Mouse (Mus musculus) limb, embryonic 14.5 days (tissue): ENCODE data around the gene Ggct. TPM values are rescaled to one million over a fixed set of nuclear protein-coding genes. Genes with fewer than 3 reads are reported as not detected.

Experiments
- ATAC-seq: fragments of 200-750 bp; cut with Nextera tagmentation; 2 replicates; pipeline ENCODE4 v1.8.0; 2017; ENCODE audit warnings: low read depth, moderate number of reproducible peaks, moderate TSS enrichment; ENCODE audit not compliant: low FRiP score
- DNase-seq: peaks from one replicate; pipeline ENCODE4 v3.0.0-alpha.2; 2015; ENCODE audit warnings: low spot score
- H3K27ac ChIP-seq: fragments of 300-500 bp; sonication (generic); replicated peaks from 2 replicates; pipeline ENCODE4 v1.5.1; 2014; ENCODE audit warnings: low read depth, mild to moderate bottlenecking, low read length, moderate library complexity, mixed read lengths
- H3K27me3 ChIP-seq: fragments of 300-500 bp; sonication (generic); 2 replicates; pipeline ENCODE4 v1.6.1; 2014; ENCODE audit warnings: low read length, mixed read lengths; ENCODE audit not compliant: control insufficient read depth, insufficient read depth
- H3K36me3 ChIP-seq: fragments of 300-500 bp; sonication (generic); 2 replicates; pipeline ENCODE4 v1.6.1; 2014; ENCODE audit warnings: mild to moderate bottlenecking, low read length, moderate library complexity, mixed read lengths; ENCODE audit not compliant: control insufficient read depth, insufficient read depth
- H3K4me1 ChIP-seq: fragments of 300-500 bp; sonication (generic); 2 replicates; pipeline ENCODE4 v1.6.1; 2014; ENCODE audit warnings: antibody characterized with exemption, low read length, mixed read lengths; ENCODE audit not compliant: control insufficient read depth, insufficient read depth
- H3K4me2 ChIP-seq: fragments of 300-500 bp; sonication (generic); replicated peaks from 2 replicates; pipeline ENCODE4 v1.6.1; 2014; ENCODE audit warnings: low read depth, mild to moderate bottlenecking, low read length, moderate library complexity; ENCODE audit not compliant: severe bottlenecking
- H3K4me3 ChIP-seq: fragments of 300-500 bp; sonication (generic); replicated peaks from 2 replicates; pipeline ENCODE4 v1.5.1; 2014; ENCODE audit warnings: low read length
- H3K9ac ChIP-seq: fragments of 300-500 bp; sonication (generic); 2 replicates; pipeline ENCODE4 v1.6.1; 2014; ENCODE audit warnings: mild to moderate bottlenecking, low read depth, low read length, moderate library complexity; ENCODE audit not compliant: severe bottlenecking
- H3K9me3 ChIP-seq: fragments of 300-500 bp; sonication (generic); 2 replicates; pipeline ENCODE4 v1.6.1; 2016; ENCODE audit warnings: low read length; ENCODE audit not compliant: control insufficient read depth
- POLR2A ChIP-seq: fragments of 200-500 bp; IDR thresholded peaks from 2 replicates; pipeline ENCODE4 v1.8.0; 2012; ENCODE audit warnings: inconsistent platforms, mild to moderate bottlenecking, moderate library complexity, borderline replicate concordance; ENCODE audit not compliant: insufficient read depth, insufficient read length; ENCODE audit errors: extremely low read depth
- WGBS: fragments of 180-500 bp; shearing (Covaris S2); extraction: QIAGEN DNeasy Blood & Tissue Kit; methylation state at CpG from one replicate; pipeline ENCODE4 v1.1.7; 2014; 5-methylcytosine and 5-hydroxymethylcytosine counted together
- polyA plus RNA-seq, 2 experiments: library from polyadenylated mRNA; depleted of rRNA in 1 of 2; stranded (reverse) in 1 of 2; unstranded in 1 of 2; fragments of >200 nt; fragmentation: Nextera tagmentation in 1 of 2; extraction: Ambion mirVana in 1 of 2; gene quantifications; 2 replicates each; pipeline versions ENCODE4 v1.2.1 to v1.2.3; 2012 to 2014

Ggct gene
- polyA plus RNA-seq, 2 experiments = 4.0 to 11.4 TPM

GRCm38 (mm10) chr6:54970506-54970905, 22.2 kb downstream of the Ggct start:
- no peak for ATAC-seq
- 76% methylated on average over 9 of the region's 9 CpGs for WGBS
- Histone ChIP-seq H3K4me3 (no peak overlapping the region), H3K36me3 (no peaks in the 10 kb centered on the region), H3K4me1 (0 out of 2 replicates have a peak, but pooled peaks cover 4% of the 10 kb centered on the region), H3K27me3 (no peaks in the 10 kb centered on the region), H3K9ac (no peak overlapping the region), H3K27ac (no peak overlapping the region), H3K9me3 (no peaks in the 10 kb centered on the region), H3K4me2 (no peak overlapping the region)
- no peak for TF ChIP-seq POLR2A
- DNase-seq = no peak

GRCm38 (mm10) chr6:54969801-54970200, 22.9 kb downstream of the Ggct start:
- DNase-seq (no peak), ATAC-seq (no peak)
- 0 out of 2 replicates have a peak, but pooled peaks cover 4% of the 10 kb centered on the region for H3K4me1 ChIP-seq
- WGBS = 53% methylated on average over 2 of the region's 2 CpGs
- H3K9me3 ChIP-seq = no peaks in the 10 kb centered on the region
- no peak overlapping the region for H3K27ac ChIP-seq
- no peaks in the 10 kb centered on the region for H3K27me3 ChIP-seq
- no peak overlapping the region for H3K4me2 ChIP-seq
- H3K36me3 ChIP-seq = no peaks in the 10 kb centered on the region
- H3K9ac ChIP-seq = no peak overlapping the region
- no peak overlapping the region for H3K4me3 ChIP-seq
- TF ChIP-seq POLR2A = no peak

GRCm38 (mm10) chr6:54967591-54967990, 25.2 kb downstream of the Ggct start:
- DNase-seq (peak; percentile 38), ATAC-seq (no peak)
- Histone ChIP-seq H3K27me3 (no peaks in the 10 kb centered on the region), H3K9ac (no peak overlapping the region), H3K4me3 (no peak overlapping the region), H3K36me3 (no peaks in the 10 kb centered on the region), H3K4me1 (no peaks in the 10 kb centered on the region), H3K27ac (no peak overlapping the region), H3K9me3 (no peaks in the 10 kb centered on the region), H3K4me2 (no peak overlapping the region)
- 15% methylated on average over 10 of the region's 10 CpGs for WGBS
- no peak for TF ChIP-seq POLR2A

GRCm38 (mm10) chr6:54965234-54965633, 27.5 kb downstream of the Ggct start:
- H3K4me2 ChIP-seq = no peak overlapping the region
- no peaks in the 10 kb centered on the region for H3K4me1 ChIP-seq
- H3K9ac ChIP-seq = no peak overlapping the region
- H3K4me3 ChIP-seq = no peak overlapping the region
- H3K9me3 ChIP-seq = no peaks in the 10 kb centered on the region
- WGBS = 19% methylated on average over 5 of the region's 5 CpGs
- ATAC-seq = no peak
- H3K27me3 ChIP-seq = no peaks in the 10 kb centered on the region
- no peak for DNase-seq
- TF ChIP-seq POLR2A = no peak
- no peaks in the 10 kb centered on the region for H3K36me3 ChIP-seq
- no peak overlapping the region for H3K27ac ChIP-seq

GRCm38 (mm10) chr6:54964755-54965154, 28.0 kb downstream of the Ggct start:
- 43% methylated on average over 1 of the region's 1 CpGs for WGBS
- no peak for TF ChIP-seq POLR2A
- Histone ChIP-seq H3K4me2 (no peak overlapping the region), H3K4me3 (no peak overlapping the region), H3K27ac (no peak overlapping the region), H3K9ac (no peak overlapping the region), H3K4me1 (no peaks in the 10 kb centered on the region), H3K27me3 (no peaks in the 10 kb centered on the region), H3K9me3 (no peaks in the 10 kb centered on the region), H3K36me3 (no peaks in the 10 kb centered on the region)
- DNase-seq = no peak
- ATAC-seq = no peak

- WGBS = 86% methylated on average over 2 of the region's 2 CpGs
- no peak overlapping the region for H3K4me3 ChIP-seq
- H3K27ac ChIP-seq = no peak overlapping the region
- H3K9me3 ChIP-seq = no peaks in the 10 kb centered on the region
- TF ChIP-seq POLR2A = no peak
- H3K27me3 ChIP-seq = no peaks in the 10 kb centered on the region
- no peak overlapping the region for H3K9ac ChIP-seq
- DNase-seq (no peak), ATAC-seq (no peak)
- no peaks in the 10 kb centered on the region for H3K4me1 ChIP-seq
- H3K4me2 ChIP-seq = no peak overlapping the region
- H3K36me3 ChIP-seq = no peaks in the 10 kb centered on the region
These were observed 29.2 kb downstream of the Ggct start for GRCm38 (mm10) chr6:54963599-54963998.
